Mouse (Mus musculus) forebrain, embryonic 13.5 days (tissue): Measurements from ENCODE around the gene Evx2. TPM values are rescaled to one million over a fixed set of nuclear protein-coding genes. Genes with fewer than 3 reads are reported as not detected.

Experiments
- ATAC-seq: fragments of 200-750 bp; cut with Nextera tagmentation; 2 replicates; pipeline ENCODE4 v1.8.0; 2017
- H3K27ac ChIP-seq: fragments of 300-500 bp; sonication (generic); 2 replicates; pipeline ENCODE4 v1.5.1; 2015; ENCODE audit warnings: inconsistent platforms, mild to moderate bottlenecking, moderate library complexity
- H3K27me3 ChIP-seq: fragments of 300-500 bp; sonication (generic); 2 replicates; pipeline ENCODE4 v1.6.1; 2015; ENCODE audit warnings: mild to moderate bottlenecking, inconsistent platforms
- H3K36me3 ChIP-seq: fragments of 300-500 bp; sonication (generic); 2 replicates; pipeline ENCODE4 v1.6.1; 2015; ENCODE audit warnings: mild to moderate bottlenecking, inconsistent platforms; ENCODE audit not compliant: poor library complexity, severe bottlenecking
- H3K4me1 ChIP-seq: fragments of 300-500 bp; sonication (generic); 2 replicates; pipeline ENCODE4 v1.6.1; 2015; ENCODE audit warnings: inconsistent platforms
- H3K4me2 ChIP-seq: fragments of 300-500 bp; sonication (generic); 2 replicates; pipeline ENCODE4 v1.6.1; 2015; ENCODE audit warnings: inconsistent platforms, mild to moderate bottlenecking, moderate library complexity
- H3K4me3 ChIP-seq: fragments of 300-500 bp; sonication (generic); 2 replicates; pipeline ENCODE4 v1.5.1; 2015; ENCODE audit warnings: mild to moderate bottlenecking, inconsistent platforms
- H3K9ac ChIP-seq: fragments of 300-500 bp; sonication (generic); 2 replicates; pipeline ENCODE4 v1.6.1; 2015; ENCODE audit warnings: mild to moderate bottlenecking, inconsistent platforms
- H3K9me3 ChIP-seq: fragments of 300-500 bp; sonication (generic); replicated peaks from 2 replicates; pipeline ENCODE4 v1.6.1; 2016; ENCODE audit warnings: inconsistent platforms
- WGBS: fragments of 180-500 bp; shearing (Covaris S2); methylation state at CpG from one replicate; pipeline ENCODE4 v1.1.7; 2015; 5-methylcytosine and 5-hydroxymethylcytosine counted together
- microRNA-seq: library from miRNA; unstranded; fragments of <30 nt; microRNA quantifications from one replicate; pipeline ENCODE4, GENCODE M21; 2016
- polyA plus RNA-seq: library from polyadenylated mRNA; unstranded; fragments of >200 nt; fragmentation: Nextera tagmentation; extraction: Ambion mirVana; gene quantifications from 2 replicates; pipeline ENCODE4 v1.2.1, GENCODE M21; 2015

Gene Evx2
- polyA plus RNA-seq, 1 experiment from 2014 or later, result not detected

GRCm38 (mm10) chr2:74609350-74609749 is 50.0 kb downstream of the Evx2 start:
- ATAC-seq, result no peak
- H3K4me2 ChIP-seq, result no peak overlapping the region

GRCm38 (mm10) chr2:74606087-74606760 is 53.1 kb downstream of the Evx2 start:
- ATAC-seq, result no peak

More at GRCm38 (mm10) chr2:74609350-74609749, 50.0 kb downstream of the Evx2 start:
- no peak overlapping the region for H3K27ac ChIP-seq
- H3K4me1 ChIP-seq, result no peaks in the 10 kb centered on the region
- no peaks in the 10 kb centered on the region for H3K36me3 ChIP-seq
- no peak overlapping the region for H3K9ac ChIP-seq
- H3K4me3 ChIP-seq, result no peak overlapping the region
- no peaks in the 10 kb centered on the region for H3K9me3 ChIP-seq
- no peaks in the 10 kb centered on the region for H3K27me3 ChIP-seq

GRCm38 (mm10) chr2:74604011-74604410 is 55.3 kb downstream of the Evx2 start:
- Histone ChIP-seq H3K4me2 (no peak overlapping the region), H3K4me3 (no peak overlapping the region), H3K9me3 (no peaks in the 10 kb centered on the region), H3K36me3 (no peaks in the 10 kb centered on the region), H3K27ac (no peak overlapping the region), H3K27me3 (no peaks in the 10 kb centered on the region), H3K9ac (no peak overlapping the region), H3K4me1 (no peaks in the 10 kb centered on the region)
- WGBS, result 47% methylated on average over 3 of the region's 3 CpGs
- no peak for ATAC-seq

More at GRCm38 (mm10) chr2:74606087-74606760, 53.1 kb downstream of the Evx2 start:
- no peaks in the 10 kb centered on the region for H3K9me3 ChIP-seq
- no peak overlapping the region for H3K4me3 ChIP-seq
- H3K27ac ChIP-seq, result no peak overlapping the region
- H3K4me2 ChIP-seq, result no peak overlapping the region
- H3K9ac ChIP-seq, result no peak overlapping the region
- H3K4me1 ChIP-seq, result no peaks in the 10 kb centered on the region
- 85% methylated on average over 5 of the region's 5 CpGs for WGBS
- no peaks in the 10 kb centered on the region for H3K27me3 ChIP-seq
- no peaks in the 10 kb centered on the region for H3K36me3 ChIP-seq

Small RNAs within 50 kb of the gene (microRNA-seq; reads per million reads assigned to microRNA genes)
- gene Gm44463, result not detected

Other genes with a start within 250 kb of the Evx2 start
- gene Lnpk, start 80.1 kb downstream of the Evx2 start, polyA plus RNA-seq, result 50.3 and 54.0 TPM in 2 replicates
- gene Hoxd13, start 8.8 kb upstream of the Evx2 start, polyA plus RNA-seq, result not detected in 2 replicates
- gene Hoxd12, start 15.5 kb upstream of the Evx2 start, polyA plus RNA-seq, result not detected in 2 replicates
- not detected in 2 replicates for gene Hoxd11, start 20.0 kb upstream of the Evx2 start, polyA plus RNA-seq
- not detected in 2 replicates for gene Hoxd10, start 32.4 kb upstream of the Evx2 start, polyA plus RNA-seq
- gene Hoxd9, start 38.2 kb upstream of the Evx2 start, polyA plus RNA-seq, result not detected in 2 replicates
- gene Hoxd8, start 45.1 kb upstream of the Evx2 start, polyA plus RNA-seq, result not detected in 2 replicates
- not detected in 2 replicates for gene Hoxd3, start 52.4 kb upstream of the Evx2 start, polyA plus RNA-seq
- gene Hoxd4, start 52.4 kb upstream of the Evx2 start, polyA plus RNA-seq, result not detected in 2 replicates
- gene Gm28230, start 67.2 kb upstream of the Evx2 start, polyA plus RNA-seq, result not detected in 2 replicates
- gene Hoxd1, start 103.4 kb upstream of the Evx2 start, polyA plus RNA-seq, result not detected in 2 replicates
- 116 and 136 TPM in 2 replicates for gene Mtx2, start 166.2 kb upstream of the Evx2 start, polyA plus RNA-seq